Mouse (Mus musculus) c-Kit-positive CD71-positive TER-119-negative erythroid progenitor cells, embryonic 14.5 days (primary cell): ENCODE measurements around the gene Phf20.

Experiments
- DNase-seq: peaks from one replicate; pipeline ENCODE4 v3.0.0-alpha.2; 2013; ENCODE audit warnings: low read depth

Gene Phf20

GRCm38 (mm10) chr2:156272553-156272952 lies 76.3 kb downstream of the Phf20 start:
- DNase-seq, result no peak

- DNase-seq, result peak; percentile 83
Observed at GRCm38 (mm10) chr2:156278226-156279017, 82.2 kb downstream of the Phf20 start.

- no peak for DNase-seq
Observed at GRCm38 (mm10) chr2:156281227-156281626, 85.0 kb downstream of the Phf20 start.

- no peak for DNase-seq
Observed at GRCm38 (mm10) chr2:156285161-156285560, 88.9 kb downstream of the Phf20 start.

GRCm38 (mm10) chr2:156286733-156287132 lies 90.5 kb downstream of the Phf20 start:
- no peak for DNase-seq

GRCm38 (mm10) chr2:156288222-156288621 lies 92.0 kb downstream of the Phf20 start:
- DNase-seq, result no peak

GRCm38 (mm10) chr2:156289552-156290160 lies 93.4 kb downstream of the Phf20 start:
- DNase-seq, result no peak

- no peak for DNase-seq
Observed at GRCm38 (mm10) chr2:156291998-156292397, 95.7 kb downstream of the Phf20 start.

- no peak for DNase-seq
Observed at GRCm38 (mm10) chr2:156295601-156296063, 99.4 kb downstream of the Phf20 start.

- no peak for DNase-seq
Observed at GRCm38 (mm10) chr2:156296190-156296589, 99.9 kb downstream of the Phf20 start.

- no peak for DNase-seq
Observed at GRCm38 (mm10) chr2:156297653-156298052, 101.4 kb downstream of the Phf20 start.

GRCm38 (mm10) chr2:156298458-156298857 lies 102.2 kb downstream of the Phf20 start:
- DNase-seq, result no peak

GRCm38 (mm10) chr2:156302063-156302462 lies 105.8 kb downstream of the Phf20 start:
- DNase-seq, result peak; percentile 33

- no peak for DNase-seq
Observed at GRCm38 (mm10) chr2:156304351-156304750, 108.1 kb downstream of the Phf20 start.

GRCm38 (mm10) chr2:156305818-156306217 lies 109.6 kb downstream of the Phf20 start:
- peak; percentile 33 for DNase-seq

- DNase-seq, result no peak
Observed at GRCm38 (mm10) chr2:156307261-156307660, 111.0 kb downstream of the Phf20 start.

- no peak for DNase-seq
Observed at GRCm38 (mm10) chr2:156309948-156310347, 113.7 kb downstream of the Phf20 start.

GRCm38 (mm10) chr2:156310455-156310854 lies 114.2 kb downstream of the Phf20 start:
- no peak for DNase-seq

- no peak for DNase-seq
Observed at GRCm38 (mm10) chr2:156310945-156311344, 114.7 kb downstream of the Phf20 start.

GRCm38 (mm10) chr2:156311441-156311840 lies 115.2 kb downstream of the Phf20 start:
- no peak for DNase-seq

GRCm38 (mm10) chr2:156311841-156312291 lies 115.6 kb downstream of the Phf20 start:
- DNase-seq, result peak; percentile 22

- DNase-seq, result peak; percentile 75
Observed at GRCm38 (mm10) chr2:156312297-156312897, 116.1 kb downstream of the Phf20 start, which contains the start of the genes Cnbd2 and Scand1. Gene Cnbd2, plus strand, starts transcription at chr2:156312299. Gene Scand1, minus strand, starts transcription at chr2:156312704.

- peak; percentile 20 for DNase-seq
Observed at GRCm38 (mm10) chr2:156313153-156313552, 116.9 kb downstream of the Phf20 start.
